Mouse (Mus musculus) thymus, adult 2 months (tissue): ENCODE measurements around the gene Anp32a.

Experiments
- CTCF ChIP-seq: fragments of 200-500 bp; IDR thresholded peaks from 2 replicates; pipeline ENCODE4 v1.5.1; 2012; ENCODE audit warnings: mild to moderate bottlenecking, control low read depth, low read length, moderate library complexity, borderline replicate concordance; ENCODE audit not compliant: control insufficient read depth, poor library complexity, insufficient read depth; ENCODE audit errors: extremely low read depth
- POLR2A ChIP-seq: fragments of 200-500 bp; IDR thresholded peaks from 2 replicates; pipeline ENCODE4 v1.6.1; 2012; ENCODE audit warnings: mild to moderate bottlenecking, low read length, control low read depth, moderate library complexity; ENCODE audit not compliant: control insufficient read depth, poor library complexity, insufficient read depth; ENCODE audit errors: extremely low read depth

DNA sequence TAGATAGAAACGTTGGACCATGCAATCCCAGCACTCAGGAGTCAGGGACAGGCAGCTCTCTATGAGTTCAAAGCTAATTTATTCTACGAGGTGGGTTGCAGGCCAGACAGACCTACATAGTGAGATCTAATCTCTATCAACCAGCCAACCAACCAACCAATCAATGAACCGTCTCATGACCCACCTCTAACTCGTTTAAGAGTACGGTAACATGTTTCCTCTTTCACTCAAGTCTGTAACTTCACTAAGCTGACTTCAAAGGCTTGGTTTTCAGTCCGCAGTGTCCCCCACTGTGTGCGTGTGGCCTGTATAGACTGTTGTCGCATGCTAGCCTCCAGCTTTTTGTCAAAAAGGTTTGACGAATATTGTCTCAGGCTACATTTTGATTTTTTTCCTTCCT, 48.6 kb downstream of the Anp32a start:
- TF ChIP-seq CTCF (no peak), POLR2A (no peak)
